Mouse (Mus musculus) heart, postnatal 0 days (tissue): ENCODE results near the gene Fam118a.

Experiments
- CTCF ChIP-seq: IDR thresholded peaks from 2 replicates; pipeline ENCODE4 v1.5.1; 2016; ENCODE audit warnings: antibody characterized with exemption, control low read depth, low read depth
- EP300 ChIP-seq: IDR thresholded peaks from 2 replicates; pipeline ENCODE4 v1.6.1; 2016; ENCODE audit warnings: antibody characterized with exemption, low read depth

GRCm38 (mm10) chr15:84995041-84995440 is 33.7 kb upstream of the Fam118a start:
- TF ChIP-seq CTCF (no peak), EP300 (no peak)
